In the genomic region with DNA sequence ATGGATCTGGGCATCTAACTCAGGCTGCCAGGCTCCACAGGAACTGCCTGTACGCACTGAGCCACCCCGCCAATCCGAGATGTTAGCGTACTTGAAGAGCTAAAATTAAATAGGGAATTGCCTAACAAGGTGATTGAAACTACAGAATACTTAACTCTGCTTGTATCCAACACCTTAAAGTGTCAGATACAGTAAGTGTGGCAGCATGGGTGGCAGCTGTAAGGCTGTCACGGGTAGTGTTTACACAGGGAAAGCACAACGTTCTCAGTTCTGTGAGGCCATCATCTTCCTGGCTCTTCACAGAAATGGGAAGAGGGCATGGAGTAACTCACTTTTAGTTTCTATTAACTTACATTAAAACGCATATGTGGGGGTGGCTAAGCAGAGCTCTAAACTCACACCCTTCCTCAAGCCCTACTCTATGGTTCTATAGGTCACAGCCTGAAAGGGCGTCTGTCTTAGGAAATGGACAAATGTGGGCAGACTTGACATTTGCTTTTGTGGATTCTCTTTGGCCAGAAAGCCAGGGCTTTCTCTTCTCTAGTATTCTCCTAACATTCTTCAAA, we compare ENCODE assay signal across 29 mouse cellular contexts.
DNase-seq lines count a peak whose midpoint lies in the region; ATAC-seq and TF ChIP-seq lines count a peak whose summit lies in the region.
"Had no signal": no experiment of that assay in that cellular context is flagged by ENCODE, and none has a peak within 500 bp of the region (broad histone marks: within the 10 kb centered on the region; RNA-seq: fewer than 3 reads in every experiment).

No protein-coding gene starts in this region.

- H3K27me3 ChIP-seq in heart, embryonic 14.5 days (ENCODE audit: control insufficient read depth, insufficient read depth, low read length): no peaks in the 10 kb centered on the region
- no peaks in the 10 kb centered on the region for H3K27me3 ChIP-seq in lung, postnatal 0 days (replicated peaks; ENCODE audit: insufficient read depth, low read length)
- H3K27me3 ChIP-seq: embryonic facial prominence, embryonic 13.5 days; hindbrain, embryonic 12.5 days; limb, embryonic 13.5 days had no signal

- no peak for TF ChIP-seq CTCF in lung, adult 2 months (IDR thresholded peaks at IDR 0.05; ENCODE audit: insufficient read depth, low read length)
- TF ChIP-seq CTCF in lung, postnatal 0 days (IDR thresholded peaks at IDR 0.05): no peak

- peaks cover 23 to 24% of the 10 kb centered on the region in 2 experiments for H3K4me1 ChIP-seq in heart, embryonic 14.5 days (ENCODE audit: control insufficient read depth in 2 of 2, insufficient read depth in 2 of 2, low read length in 2 of 2)
- H3K4me1 ChIP-seq in lung, adult 2 months (ENCODE audit: control insufficient read depth, insufficient read depth, low read length): no peaks in the 10 kb centered on the region; the same call in 1 of the 2 replicates
- H3K4me1 ChIP-seq in lung, postnatal 0 days (ENCODE audit: insufficient read depth, low read depth, low read length): no peaks in the 10 kb centered on the region

- H3K4me3 ChIP-seq in heart, embryonic 14.5 days (ENCODE audit: control insufficient read depth in 1 of 2, insufficient read depth in 1 of 2, low read depth in 1 of 2, low read length in 2 of 2): no peak overlapping the region
- H3K4me3 ChIP-seq in lung, adult 2 months (replicated peaks; ENCODE audit: extremely low read depth, low read depth, low read length): peak overlapping the region; percentile 51
- no peak overlapping the region for H3K4me3 ChIP-seq in lung, postnatal 0 days (ENCODE audit: low read depth, low read length)
- H3K4me3 ChIP-seq: embryonic facial prominence, embryonic 13.5 days; gastrocnemius, adult 2 months; hindbrain, embryonic 12.5 days; limb, embryonic 13.5 days; neural tube, embryonic 13.5 days had no signal

- no peaks in the 10 kb centered on the region for H3K36me3 ChIP-seq in heart, embryonic 14.5 days (ENCODE audit: control insufficient read depth, insufficient read depth, low read length)
- no peaks in the 10 kb centered on the region for H3K36me3 ChIP-seq in lung, postnatal 0 days (ENCODE audit: insufficient read depth, low read length)
- H3K36me3 ChIP-seq: embryonic facial prominence, embryonic 13.5 days; hindbrain, embryonic 12.5 days; limb, embryonic 13.5 days; neural tube, embryonic 13.5 days had no signal

- H3K9me3 ChIP-seq in heart, embryonic 14.5 days (ENCODE audit: control insufficient read depth, low read length): no peaks in the 10 kb centered on the region
- H3K9me3 ChIP-seq in lung, postnatal 0 days (ENCODE audit: low read length): 0 out of 2 replicates have a peak, but pooled peaks cover 3% of the 10 kb centered on the region
- H3K9me3 ChIP-seq: embryonic facial prominence, embryonic 13.5 days; hindbrain, embryonic 12.5 days; limb, embryonic 13.5 days; neural tube, embryonic 13.5 days had no signal

- WGBS in heart, embryonic 14.5 days: 45% methylated on average over 8 of the region's 8 CpGs
- 50% methylated on average over 8 of the region's 8 CpGs for WGBS in lung, adult 2 months
- 34% methylated on average over 8 of the region's 8 CpGs for WGBS in lung, postnatal 0 days

- no peak overlapping the region for H3K9ac ChIP-seq in heart, embryonic 14.5 days (ENCODE audit: low read length)
- no peak overlapping the region for H3K9ac ChIP-seq in lung, postnatal 0 days (replicated peaks; ENCODE audit: low read depth)
- H3K9ac ChIP-seq: embryonic facial prominence, embryonic 13.5 days; hindbrain, embryonic 12.5 days; limb, embryonic 13.5 days; neural tube, embryonic 13.5 days had no signal

- no peak for ATAC-seq in heart, embryonic 14.5 days (ENCODE audit: insufficient number of reproducible peaks, insufficient read depth, low FRiP score, low read depth)
- ATAC-seq in lung, postnatal 0 days: peak; percentile 68
- ATAC-seq in megakaryocyte progenitor cell, adult 5-6 weeks (replicated peaks; ENCODE audit: poor library complexity): 0 out of 2 replicates have a peak, but pooled peaks have one; percentile 9
- ATAC-seq: CD4-positive, CD25-positive, alpha-beta regulatory T cell, adult 4 months; forebrain, embryonic 16.5 days; hindbrain, postnatal 0 days; intestine, embryonic 16.5 days had no signal

- no peak for DNase-seq in heart, postnatal 25 days (ENCODE audit: low spot score)
- no peak for DNase-seq in lung, adult 2 months
- DNase-seq in lung, postnatal 14 days: no peak
- DNase-seq in lung, postnatal 0 days (ENCODE audit: low spot score): peak; percentile 62
- no peak for DNase-seq in cerebellum, adult 8-10 months
- DNase-seq: adrenal gland, postnatal 25 days; cerebellum, adult 11-12 months; cerebellum, postnatal 10 days; gastrocnemius, adult 2 months; gastrocnemius, postnatal 36 days; kidney, adult 8-10 months; layer of hippocampus, adult 9-11 months; right cerebral cortex, postnatal 4 days; thymus, adult 18-20 months; thymus, postnatal 25 days had no signal

- H3K27ac ChIP-seq in heart, embryonic 14.5 days (replicated peaks in 1 of 2; ENCODE audit: control insufficient read depth in 1 of 2, insufficient read depth in 1 of 2, low read depth in 2 of 2, low read length in 2 of 2): 0 out of 4 replicates have a peak overlapping the region, but pooled peaks of 1 of the 2 experiments have one; percentile 20
- no peak overlapping the region for H3K27ac ChIP-seq in lung, postnatal 0 days (ENCODE audit: low read length)
- H3K27ac ChIP-seq: embryonic facial prominence, embryonic 13.5 days; gastrocnemius, adult 2 months; hindbrain, embryonic 12.5 days; hindbrain, postnatal 0 days; kidney, postnatal 0 days; limb, embryonic 13.5 days; neural tube, embryonic 13.5 days; stomach, postnatal 0 days had no signal

- intact Hi-C loops in heart, postnatal 25 days (cut with DNase I): no loop called here

- TF ChIP-seq POLR2A in lung, adult 2 months (IDR thresholded peaks at IDR 0.05; ENCODE audit: borderline replicate concordance, extremely low read depth, low read depth, low read length): no peak

- no peak for TF ChIP-seq EP300 in lung, postnatal 0 days (IDR thresholded peaks at IDR 0.05)

- H3K4me2 ChIP-seq in heart, embryonic 14.5 days (ENCODE audit: low read length): peak overlapping the region; percentile 26
- peak overlapping the region; percentile 35 for H3K4me2 ChIP-seq in lung, postnatal 0 days (replicated peaks; ENCODE audit: low read depth, low read length)
- H3K4me2 ChIP-seq: embryonic facial prominence, embryonic 13.5 days; hindbrain, embryonic 12.5 days; limb, embryonic 13.5 days; liver, embryonic 11.5 days; midbrain, embryonic 11.5 days; neural tube, embryonic 13.5 days had no signal
